Mouse (Mus musculus) liver, embryonic 14.5 days (tissue): Measurements from ENCODE around the gene Sult1b1. TPM values are rescaled to one million over a fixed set of nuclear protein-coding genes. Genes with fewer than 3 reads are reported as not detected.
"Not testable (repeated sequence)": the region's sequence is repeated elsewhere in the genome, so short reads cannot be mapped to it uniquely, and the experiment has no call there.

ENCODE experiments used
- ATAC-seq: fragments of 200-750 bp; cut with Nextera tagmentation; 2 replicates; pipeline ENCODE4 v1.8.0; 2017; ENCODE audit warnings: moderate number of reproducible peaks, mild to moderate bottlenecking, moderate library complexity; ENCODE audit not compliant: insufficient read depth
- DNase-seq, 3 experiments: peaks; one replicate each; pipeline ENCODE4 v3.0.0-alpha.2; 2012 to 2013; ENCODE audit warnings: low read depth in 3 of 3, low spot score in 3 of 3
- H3K27ac ChIP-seq: fragments of 300-500 bp; sonication (generic); 2 replicates; pipeline ENCODE4 v1.5.1; 2014; ENCODE audit warnings: moderate library complexity, mild to moderate bottlenecking, control low read depth, inconsistent platforms
- H3K27me3 ChIP-seq: fragments of 300-500 bp; sonication (generic); 2 replicates; pipeline ENCODE4 v1.6.1; 2014; ENCODE audit warnings: mild to moderate bottlenecking, low read length, moderate library complexity; ENCODE audit not compliant: control insufficient read depth, insufficient read depth
- H3K36me3 ChIP-seq: fragments of 300-500 bp; sonication (generic); replicated peaks from 2 replicates; pipeline ENCODE4 v1.6.1; 2014; ENCODE audit warnings: low read depth; ENCODE audit not compliant: control insufficient read depth, insufficient read depth
- H3K4me1 ChIP-seq, 2 experiments: fragments of 200-500 bp in 1 of 2; fragments of 300-500 bp in 1 of 2; sonication (generic) in 1 of 2; replicated peaks; 2 replicates each; pipeline ENCODE4 v1.6.1; 2012 to 2014; ENCODE audit warnings: antibody characterized with exemption in 1 of 2, inconsistent platforms in 1 of 2, low read length in 1 of 2; ENCODE audit not compliant: control insufficient read depth in 2 of 2, insufficient read depth in 2 of 2
- H3K4me2 ChIP-seq: fragments of 300-500 bp; sonication (generic); 2 replicates; pipeline ENCODE4 v1.6.1; 2014; ENCODE audit warnings: low read depth, mild to moderate bottlenecking, control low read depth, moderate library complexity
- H3K4me3 ChIP-seq, 2 experiments: fragments of 200-500 bp in 1 of 2; fragments of 300-500 bp in 1 of 2; sonication (generic) in 1 of 2; 2 replicates each; pipeline ENCODE4 v1.5.1; 2012 to 2014; ENCODE audit warnings: low read depth in 2 of 2, low read length in 2 of 2, mild to moderate bottlenecking in 2 of 2, control low read depth in 1 of 2, inconsistent platforms in 1 of 2, moderate library complexity in 1 of 2; ENCODE audit not compliant: insufficient read depth in 1 of 2
- H3K9ac ChIP-seq: fragments of 300-500 bp; sonication (generic); replicated peaks from 2 replicates; pipeline ENCODE4 v1.6.1; 2014; ENCODE audit warnings: mild to moderate bottlenecking, control low read depth, moderate library complexity
- H3K9me3 ChIP-seq: fragments of 300-500 bp; sonication (generic); 2 replicates; pipeline ENCODE4 v1.6.1; 2016; ENCODE audit warnings: low read length, mixed read lengths; ENCODE audit not compliant: control insufficient read depth
- CTCF ChIP-seq: IDR thresholded peaks from 2 replicates; pipeline ENCODE4 v1.5.1; 2016; ENCODE audit warnings: antibody characterized with exemption, low read depth, control low read depth
- EP300 ChIP-seq: IDR thresholded peaks from 2 replicates; pipeline ENCODE4 v1.6.1; 2016; ENCODE audit warnings: antibody characterized with exemption, low read depth
- WGBS: fragments of 180-500 bp; shearing (Covaris S2); extraction: QIAGEN DNeasy Blood & Tissue Kit; methylation state at CpG from one replicate; pipeline ENCODE4 v1.1.7; 2014; ENCODE audit not compliant: insufficient replicate concordance; 5-methylcytosine and 5-hydroxymethylcytosine counted together
- polyA plus RNA-seq, 2 experiments: library from polyadenylated mRNA; depleted of rRNA in 1 of 2; stranded (reverse) in 1 of 2; unstranded in 1 of 2; fragments of >200 nt; fragmentation: Nextera tagmentation in 1 of 2; extraction: Ambion mirVana in 1 of 2; gene quantifications; 2 replicates each; pipeline versions ENCODE4 v1.2.1 to v1.2.3; 2012 to 2014

The Sult1b1 gene
- polyA plus RNA-seq, 2 experiments = 0.45 to 0.96 TPM

- WGBS = 73% methylated on average over 1 of the region's 1 CpGs
- H3K4me3 ChIP-seq = no peak overlapping the region
- DNase-seq = no peak
- ATAC-seq = no peak
- H3K4me2 ChIP-seq = no peak overlapping the region
- H3K9ac ChIP-seq = no peak overlapping the region
- no peak overlapping the region for H3K27ac ChIP-seq
- H3K9me3 ChIP-seq = no peaks in the 10 kb centered on the region
- H3K27me3 ChIP-seq = no peaks in the 10 kb centered on the region
- H3K4me1 ChIP-seq = no peaks in the 10 kb centered on the region
- TF ChIP-seq EP300 (no peak), CTCF (no peak)
- no peaks in the 10 kb centered on the region for H3K36me3 ChIP-seq
Observed at GRCm38 (mm10) chr5:87502687-87503086, 35.3 kb downstream of the Sult1b1 start.

- ATAC-seq = no peak
- TF ChIP-seq EP300 (no peak), CTCF (no peak)
- DNase-seq = no peak
Observed at GRCm38 (mm10) chr5:87499341-87499740, 38.7 kb downstream of the Sult1b1 start.

GRCm38 (mm10) chr5:87498936-87499335 is 39.1 kb downstream of the Sult1b1 start:
- TF ChIP-seq CTCF (no peak), EP300 (no peak)
- no peak for DNase-seq
- Histone ChIP-seq H3K9me3 (no peaks in the 10 kb centered on the region), H3K36me3 (no peaks in the 10 kb centered on the region), H3K9ac (no peak overlapping the region), H3K4me2 (no peak overlapping the region), H3K27ac (no peak overlapping the region), H3K4me1 (no peaks in the 10 kb centered on the region), H3K27me3 (no peaks in the 10 kb centered on the region), H3K4me3 (no peak overlapping the region)
- ATAC-seq = no peak

More at GRCm38 (mm10) chr5:87499341-87499740, 38.7 kb downstream of the Sult1b1 start:
- H3K4me3 ChIP-seq = no peak overlapping the region
- H3K27me3 ChIP-seq = no peaks in the 10 kb centered on the region
- H3K36me3 ChIP-seq = no peaks in the 10 kb centered on the region
- no peak overlapping the region for H3K27ac ChIP-seq
- no peaks in the 10 kb centered on the region for H3K4me1 ChIP-seq
- no peak overlapping the region for H3K9ac ChIP-seq
- no peak overlapping the region for H3K4me2 ChIP-seq
- no peaks in the 10 kb centered on the region for H3K9me3 ChIP-seq

- ATAC-seq = no peak
- Histone ChIP-seq H3K4me3 (no peak within 1 kb of the TSS), H3K9me3 (no peaks in the 10 kb centered on the region), H3K9ac (no peak within 1 kb of the TSS), H3K4me1 (no peaks in the 10 kb centered on the region), H3K27ac (no peak within 1 kb of the TSS), H3K36me3 (no peaks in the 10 kb centered on the region), H3K4me2 (no peak within 1 kb of the TSS), H3K27me3 (no peaks in the 10 kb centered on the region)
- DNase-seq = no peak
- TF ChIP-seq EP300 (no peak), CTCF (no peak)
- 70% methylated on average over 1 of the region's 1 CpGs for WGBS
Observed at GRCm38 (mm10) chr5:87490771-87491170, 47.2 kb downstream of the Sult1b1 start, which contains the start of gene Ugt2a1. Ugt2a1 (minus strand) TSS chr5:87490871.

- H3K9me3 ChIP-seq = not testable (repeated sequence)
- WGBS = 35% methylated on average over 1 of the region's 1 CpGs
Observed at GRCm38 (mm10) chr5:87486706-87487105, 51.3 kb downstream of the Sult1b1 start, which contains the start of gene Gm43638. Gm43638 (minus strand) TSS chr5:87486806.

More at GRCm38 (mm10) chr5:87486706-87487105, 51.3 kb downstream of the Sult1b1 start, which contains the start of gene Gm43638:
- not testable (repeated sequence) for H3K27ac ChIP-seq, H3K4me2 ChIP-seq, H3K27me3 ChIP-seq, ATAC-seq, H3K4me1 ChIP-seq, DNase-seq, H3K36me3 ChIP-seq, H3K9ac ChIP-seq, H3K4me3 ChIP-seq
